Mouse (Mus musculus): ENCODE measurements around the gene Sh3pxd2b.

Sh3pxd2b gene

GRCm38 (mm10) chr11:32340476-32341473 lies 6.8 kb upstream of the Sh3pxd2b start:
- DNase-seq: peak; percentile 67 to 75

GRCm38 (mm10) chr11:32342770-32343191 lies 4.8 kb upstream of the Sh3pxd2b start:
- peak; percentile 71 to 78 for DNase-seq

- DNase-seq: no peak
These were observed 4.3 kb upstream of the Sh3pxd2b start for GRCm38 (mm10) chr11:32343350-32343749.

GRCm38 (mm10) chr11:32345504-32346297 lies 1.9 kb upstream of the Sh3pxd2b start:
- DNase-seq: no peak

- peak in 1 of 2 experiments; percentile 38 for DNase-seq
These were observed 385 bp upstream of the Sh3pxd2b start for GRCm38 (mm10) chr11:32347264-32347606.

- no peak for DNase-seq
These were observed 1.0 kb downstream of the Sh3pxd2b start for GRCm38 (mm10) chr11:32348433-32349283.

GRCm38 (mm10) chr11:32349284-32349953 lies 1.8 kb downstream of the Sh3pxd2b start:
- DNase-seq: no peak

GRCm38 (mm10) chr11:32352946-32353345 lies 5.3 kb downstream of the Sh3pxd2b start:
- no peak for DNase-seq

GRCm38 (mm10) chr11:32355377-32355776 lies 7.8 kb downstream of the Sh3pxd2b start:
- DNase-seq: no peak

GRCm38 (mm10) chr11:32357686-32358085 lies 10.1 kb downstream of the Sh3pxd2b start:
- peak; percentile 80 to 81 for DNase-seq

- no peak for DNase-seq
These were observed 10.8 kb downstream of the Sh3pxd2b start for GRCm38 (mm10) chr11:32358399-32358798.

GRCm38 (mm10) chr11:32359566-32359965 lies 11.9 kb downstream of the Sh3pxd2b start:
- peak in 1 of 2 experiments; percentile 44 for DNase-seq

- no peak for DNase-seq
These were observed 14.2 kb downstream of the Sh3pxd2b start for GRCm38 (mm10) chr11:32361774-32362173.

GRCm38 (mm10) chr11:32363188-32363587 lies 15.6 kb downstream of the Sh3pxd2b start:
- DNase-seq: no peak

GRCm38 (mm10) chr11:32363610-32364220 lies 16.1 kb downstream of the Sh3pxd2b start:
- peak; percentile 86 to 89 for DNase-seq

GRCm38 (mm10) chr11:32364375-32364774 lies 16.8 kb downstream of the Sh3pxd2b start:
- DNase-seq: no peak

- DNase-seq: no peak
These were observed 17.9 kb downstream of the Sh3pxd2b start for GRCm38 (mm10) chr11:32365498-32365897.

GRCm38 (mm10) chr11:32367056-32367455 lies 19.4 kb downstream of the Sh3pxd2b start:
- no peak for DNase-seq

- no peak for DNase-seq
These were observed 21.4 kb downstream of the Sh3pxd2b start for GRCm38 (mm10) chr11:32368986-32369385.

- peak; percentile 90 to 92 for DNase-seq
These were observed 23.3 kb downstream of the Sh3pxd2b start for GRCm38 (mm10) chr11:32370881-32371280.

GRCm38 (mm10) chr11:32373266-32374026 lies 25.8 kb downstream of the Sh3pxd2b start:
- no peak for DNase-seq

Data from cerebellum, postnatal 10 days (tissue).